Mouse (Mus musculus) olfactory bulb, adult 2 months (tissue): Measurements from ENCODE around the gene Abraxas2. TPM values are rescaled to one million over a fixed set of nuclear protein-coding genes. Genes with fewer than 3 reads are reported as not detected.

Experiments used
- H3K27ac ChIP-seq: fragments of 200-500 bp; 2 replicates; pipeline ENCODE4 v1.5.1; 2012; ENCODE audit warnings: low read depth, low read length; ENCODE audit not compliant: insufficient read depth
- H3K4me1 ChIP-seq: fragments of 200-500 bp; 2 replicates; pipeline ENCODE4 v1.6.1; 2012; ENCODE audit warnings: low read length; ENCODE audit not compliant: control insufficient read depth, insufficient read depth
- H3K4me3 ChIP-seq: fragments of 200-500 bp; 2 replicates; pipeline ENCODE4 v1.5.1; 2012; ENCODE audit warnings: mild to moderate bottlenecking, low read depth, low read length, moderate library complexity; ENCODE audit not compliant: insufficient read depth
- CTCF ChIP-seq: fragments of 200-500 bp; IDR thresholded peaks from 2 replicates; pipeline ENCODE4 v1.5.1; 2012; ENCODE audit warnings: low read depth, mild to moderate bottlenecking, low read length, moderate library complexity; ENCODE audit not compliant: insufficient read depth
- POLR2A ChIP-seq: fragments of 200-500 bp; IDR thresholded peaks from 2 replicates; pipeline ENCODE4 v1.6.1; 2012; ENCODE audit warnings: mild to moderate bottlenecking, low read depth, low read length, moderate library complexity; ENCODE audit not compliant: insufficient read depth
- WGBS: fragments of 180-500 bp; shearing (Covaris S2); methylation state at CpG from one replicate; pipeline ENCODE4 v1.1.7; 2018; 5-methylcytosine and 5-hydroxymethylcytosine counted together
- polyA plus RNA-seq: library from polyadenylated mRNA; stranded (reverse); fragments of >200 nt; gene quantifications from 2 replicates; pipeline ENCODE4 v1.2.4, GENCODE M21; 2012; ENCODE audit warnings: low replicate concordance; ENCODE audit not compliant: missing spikeins, insufficient read depth, insufficient read length

Abraxas2 gene
- polyA plus RNA-seq, 1 experiment = not detected

- no peak for TF ChIP-seq CTCF
- no peak for TF ChIP-seq POLR2A
- 88% methylated on average over 1 of the region's 1 CpGs for WGBS
- Histone ChIP-seq H3K4me3 (no peak overlapping the region), H3K27ac (no peak overlapping the region), H3K4me1 (peaks cover 3% of the 10 kb centered on the region; the same call in 1 of the 2 replicates)
Observed at GRCm38 (mm10) chr7:132842455-132842854, 16.6 kb upstream of the Abraxas2 start.

GRCm38 (mm10) chr7:132843152-132843551 lies 15.9 kb upstream of the Abraxas2 start:
- TF ChIP-seq CTCF = no peak
- no peak for TF ChIP-seq POLR2A
- no peak overlapping the region for H3K27ac ChIP-seq
- peaks cover 3% of the 10 kb centered on the region; the same call in 1 of the 2 replicates for H3K4me1 ChIP-seq
- H3K4me3 ChIP-seq = no peak overlapping the region
- 89% methylated on average over 3 of the region's 3 CpGs for WGBS

- peak; percentile 62; the same call in 1 of the 2 replicates for TF ChIP-seq POLR2A
- 0 out of 2 replicates have a peak, but pooled peaks have one; percentile 13 for TF ChIP-seq CTCF
- peak within 1 kb of the TSS; percentile 99 for H3K27ac ChIP-seq
- H3K4me3 ChIP-seq = peak within 1 kb of the TSS; percentile 93
- under 1% methylated on average over 37 of the region's 37 CpGs for WGBS
- H3K4me1 ChIP-seq = no peaks in the 10 kb centered on the region
Observed at GRCm38 (mm10) chr7:132852173-132852844, 6.7 kb upstream of the Abraxas2 start, which contains the start of gene Eef1akmt2. Gene Eef1akmt2 (minus strand): TSS chr7:132852673.

DNA sequence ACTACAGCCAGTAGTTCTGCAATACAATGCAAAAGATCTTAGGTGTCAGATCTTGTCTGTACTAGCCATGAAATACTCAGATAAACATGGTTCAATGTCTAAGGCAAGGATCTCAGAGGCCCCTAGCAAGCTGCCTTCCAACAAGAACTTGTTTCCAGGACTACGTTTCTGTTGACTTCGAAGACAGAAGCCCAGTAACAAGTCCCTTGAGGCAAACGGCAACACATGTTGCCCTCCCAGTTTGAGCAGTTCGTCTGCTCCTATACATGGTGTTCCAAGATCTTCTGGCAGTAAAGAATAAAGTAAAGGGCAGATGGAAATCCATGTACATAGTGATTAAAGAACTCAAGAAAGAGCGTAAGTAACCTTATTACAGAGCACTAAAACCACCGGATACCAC lies 5.7 kb upstream of the Abraxas2 start:
- TF ChIP-seq POLR2A = no peak
- TF ChIP-seq CTCF = no peak
- Histone ChIP-seq H3K27ac (no peak overlapping the region), H3K4me1 (no peaks in the 10 kb centered on the region), H3K4me3 (no peak overlapping the region)
- 54% methylated on average over 6 of the region's 6 CpGs for WGBS

GRCm38 (mm10) chr7:132853946-132854345 lies 5.1 kb upstream of the Abraxas2 start:
- no peak overlapping the region for H3K4me3 ChIP-seq
- no peak overlapping the region for H3K27ac ChIP-seq
- WGBS = 33% methylated on average over 4 of the region's 4 CpGs
- no peaks in the 10 kb centered on the region for H3K4me1 ChIP-seq
- TF ChIP-seq CTCF (no peak), POLR2A (no peak)

GRCm38 (mm10) chr7:132856083-132856482 lies 2.9 kb upstream of the Abraxas2 start:
- TF ChIP-seq CTCF (no peak), POLR2A (no peak)
- Histone ChIP-seq H3K27ac (no peak overlapping the region), H3K4me3 (no peak overlapping the region), H3K4me1 (no peaks in the 10 kb centered on the region)
- 85% methylated on average over 1 of the region's 1 CpGs for WGBS

GRCm38 (mm10) chr7:132858043-132858608 lies 899 bp upstream of the Abraxas2 start:
- TF ChIP-seq CTCF = no peak
- no peak for TF ChIP-seq POLR2A
- Histone ChIP-seq H3K4me1 (no peaks in the 10 kb centered on the region), H3K27ac (no peak overlapping the region), H3K4me3 (no peak overlapping the region)
- 75% methylated on average over 5 of the region's 5 CpGs for WGBS

DNA sequence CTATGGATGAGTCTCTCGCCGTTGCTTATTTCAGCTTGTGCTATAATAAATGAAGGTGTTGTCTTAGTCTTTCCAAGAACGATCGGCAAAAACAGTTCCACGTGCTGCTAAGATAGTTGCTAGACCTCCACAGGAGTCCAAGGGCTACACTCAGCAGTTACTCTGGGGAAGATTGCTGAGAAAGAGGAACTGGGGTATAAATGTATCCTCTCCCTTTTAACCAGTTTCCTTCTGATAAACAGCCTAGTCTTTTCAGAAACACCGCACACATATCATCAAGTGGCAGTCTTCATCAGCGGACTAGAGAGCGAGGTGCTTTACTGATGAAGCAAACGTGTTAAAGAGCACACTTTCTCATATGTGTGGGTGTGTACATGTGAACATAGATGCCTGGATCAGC lies 7.3 kb downstream of the Abraxas2 start:
- 92% methylated on average over 9 of the region's 9 CpGs for WGBS
- TF ChIP-seq CTCF = no peak
- no peak for TF ChIP-seq POLR2A
- no peak overlapping the region for H3K4me3 ChIP-seq
- H3K27ac ChIP-seq = no peak overlapping the region
- H3K4me1 ChIP-seq = no peaks in the 10 kb centered on the region

GRCm38 (mm10) chr7:132873043-132873442 lies 14.0 kb downstream of the Abraxas2 start:
- H3K27ac ChIP-seq = no peak overlapping the region
- no peak for TF ChIP-seq CTCF
- no peak for TF ChIP-seq POLR2A
- no peaks in the 10 kb centered on the region for H3K4me1 ChIP-seq
- H3K4me3 ChIP-seq = no peak overlapping the region
- 97% methylated on average over 2 of the region's 2 CpGs for WGBS
